Mouse (Mus musculus) erythroblast, adult 5-6 weeks (primary cell): ENCODE measurements around the gene Pmepa1. TPM values are rescaled to one million over a fixed set of nuclear protein-coding genes. Genes with fewer than 3 reads are reported as not detected.

ENCODE experiments used
- ATAC-seq: replicated peaks from 2 replicates; pipeline ENCODE4 v1.8.0; 2016; ENCODE audit warnings: moderate number of reproducible peaks, mild to moderate bottlenecking, moderate TSS enrichment, inconsistent platforms; ENCODE audit not compliant: poor library complexity, low FRiP score, severe bottlenecking
- total RNA-seq, 2 experiments: library from RNA; stranded (forward) in 1 of 2; stranded (reverse) in 1 of 2; fragments of 150-400 nt in 1 of 2; fragments of 200-764, 138-1000 nt in 1 of 2; gene quantifications; 2 replicates each; pipeline versions ENCODE4 v1.2.3 to v1.2.4; 2015 to 2017; ENCODE audit warnings: low replicate concordance in 2 of 2

Gene Pmepa1
- total RNA-seq, 2 experiments from 2014 or later: 0.96 TPM; not detected in 1

DNA sequence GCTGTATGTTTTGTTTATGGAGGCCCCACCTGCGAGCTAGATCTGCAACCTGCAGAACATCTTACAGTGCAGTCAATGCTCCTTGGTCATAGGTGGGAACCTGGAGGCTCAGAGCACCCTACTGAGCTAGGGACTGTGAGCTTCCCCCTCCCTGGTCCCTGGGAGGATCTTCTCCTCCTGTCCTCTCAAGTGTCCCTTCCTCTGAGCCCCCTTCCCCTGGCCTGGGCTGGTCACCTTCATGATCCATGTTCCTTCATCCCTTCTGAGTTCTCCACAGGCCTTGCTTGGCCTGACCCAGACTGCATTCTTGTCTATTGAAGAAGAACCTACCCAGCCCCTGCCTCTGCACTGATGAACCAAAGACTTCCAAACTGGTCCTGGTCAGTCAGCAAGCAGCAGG is 101.8 kb downstream of the Pmepa1 start:
- ATAC-seq: no peak

Other genes with a start within 250 kb of the Pmepa1 start
- not detected in 2 replicates for gene Ctcfl, start 157.0 kb downstream of the Pmepa1 start, total RNA-seq (2015; ENCODE audit: low replicate concordance)
- not detected in 2 replicates for gene Ctcfl, start 157.0 kb downstream of the Pmepa1 start, total RNA-seq (2017; ENCODE audit: low replicate concordance)
- gene Pck1, start 123.5 kb downstream of the Pmepa1 start, total RNA-seq (2015; ENCODE audit: low replicate concordance): not detected in 2 replicates
- gene Pck1, start 123.5 kb downstream of the Pmepa1 start, total RNA-seq (2017; ENCODE audit: low replicate concordance): not detected in 2 replicates
- gene Zbp1, start 57.6 kb downstream of the Pmepa1 start, total RNA-seq (2015; ENCODE audit: low replicate concordance): 4.4 and 11.1 TPM in 2 replicates
- 3.0 and 6.4 TPM in 2 replicates for gene Zbp1, start 57.6 kb downstream of the Pmepa1 start, total RNA-seq (2017; ENCODE audit: low replicate concordance)
- not detected in 2 replicates for gene 1700021F07Rik, start 246.1 kb upstream of the Pmepa1 start, total RNA-seq (2015; ENCODE audit: low replicate concordance)
- gene 1700021F07Rik, start 246.1 kb upstream of the Pmepa1 start, total RNA-seq (2017; ENCODE audit: low replicate concordance): not detected in 2 replicates